Mouse (Mus musculus) cerebellum, adult 9-10 months (tissue): ENCODE measurements around the gene Rngtt.
"Not testable (repeated sequence)": the region's sequence is repeated elsewhere in the genome, so short reads cannot be mapped to it uniquely, and the experiment has no call there.

Experiments
- DNase-seq: peaks from one replicate; pipeline ENCODE4 v3.0.0; 2022

Gene Rngtt

GRCm38 (mm10) chr4:33450356-33450755, 140.2 kb downstream of the Rngtt start:
- DNase-seq, result not testable (repeated sequence)

DNA sequence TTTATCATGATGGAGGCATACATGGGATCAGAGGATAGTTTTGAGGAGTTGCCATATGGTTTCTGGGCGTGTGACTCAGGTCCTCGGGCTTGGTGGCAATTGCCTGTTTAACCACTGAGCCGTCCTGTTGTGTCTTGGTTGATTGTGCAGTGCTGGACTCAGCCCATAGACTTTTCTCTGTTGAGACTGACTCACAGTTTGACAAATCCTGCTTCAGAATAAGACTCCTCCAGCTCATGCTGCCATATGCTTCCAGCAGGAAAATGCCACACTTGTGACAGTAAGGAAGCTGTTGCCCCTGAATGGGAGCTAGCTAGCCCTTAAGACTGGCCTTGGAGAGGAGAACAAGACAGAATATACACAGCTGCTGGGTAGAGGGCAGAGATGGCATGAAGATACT, 149.7 kb downstream of the Rngtt start:
- DNase-seq, result no peak

DNA sequence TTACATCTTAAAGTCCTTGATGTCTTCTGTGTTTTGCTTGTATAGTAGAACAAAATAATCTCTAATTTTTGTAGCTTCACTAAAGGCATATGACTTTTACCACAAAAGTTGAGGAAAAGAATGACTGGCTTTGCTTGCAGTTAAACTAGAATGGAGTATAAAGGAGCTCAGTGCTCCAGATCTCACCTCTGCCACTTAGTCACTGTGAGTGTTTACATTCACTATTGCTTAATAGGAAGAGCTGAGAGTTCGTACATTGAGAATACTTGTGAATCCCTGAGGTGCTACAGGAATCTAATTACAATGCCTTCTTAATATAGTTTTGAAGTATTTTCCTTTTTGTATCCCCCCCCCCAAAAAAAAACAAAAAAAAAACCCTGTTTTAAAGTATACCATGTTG, 154.3 kb downstream of the Rngtt start:
- no peak for DNase-seq

GRCm38 (mm10) chr4:33465871-33466270, 155.8 kb downstream of the Rngtt start:
- no peak for DNase-seq

DNA sequence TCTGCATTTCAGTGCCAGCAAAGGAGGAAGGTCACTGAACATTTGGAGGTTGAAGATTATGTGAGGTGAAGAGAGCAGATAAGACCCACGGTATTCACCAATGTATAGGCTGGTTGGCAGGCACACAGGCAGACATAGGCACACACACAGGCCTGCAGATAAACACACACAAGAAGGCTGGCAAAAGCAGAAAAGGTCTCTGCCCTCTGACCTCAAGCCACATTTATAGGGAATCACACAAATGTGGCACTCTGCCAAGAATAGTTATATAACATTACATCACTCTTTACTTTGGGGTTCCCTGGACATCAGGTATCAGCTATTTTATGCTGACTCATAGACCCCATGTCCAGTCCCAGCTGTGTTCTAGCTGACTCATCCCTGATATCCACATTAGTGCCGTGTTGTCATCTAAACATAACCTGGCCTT, 156.9 kb downstream of the Rngtt start:
- DNase-seq, result peak; percentile 15

DNA sequence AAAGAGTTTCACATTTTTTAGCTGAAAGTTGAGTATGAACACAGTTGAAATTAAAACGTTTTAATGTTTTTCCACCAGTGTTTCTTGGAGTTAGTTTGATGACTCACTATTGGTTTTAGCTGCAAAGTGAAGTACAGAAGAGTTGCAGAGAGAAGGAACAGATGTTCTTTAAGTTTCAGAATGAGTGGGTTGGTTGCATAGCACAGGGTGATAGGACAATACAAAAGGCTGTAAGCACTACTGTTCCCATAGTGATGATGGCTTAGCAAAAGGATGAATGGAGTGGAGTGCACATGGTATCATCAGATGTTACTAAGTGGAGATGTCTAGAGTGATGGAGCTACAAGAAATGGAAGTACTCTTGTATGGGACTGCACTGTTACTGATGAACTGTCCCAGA, 157.5 kb downstream of the Rngtt start:
- no peak for DNase-seq

- no peak for DNase-seq
Measured at GRCm38 (mm10) chr4:33468151-33468550, 158.0 kb downstream of the Rngtt start.

DNA sequence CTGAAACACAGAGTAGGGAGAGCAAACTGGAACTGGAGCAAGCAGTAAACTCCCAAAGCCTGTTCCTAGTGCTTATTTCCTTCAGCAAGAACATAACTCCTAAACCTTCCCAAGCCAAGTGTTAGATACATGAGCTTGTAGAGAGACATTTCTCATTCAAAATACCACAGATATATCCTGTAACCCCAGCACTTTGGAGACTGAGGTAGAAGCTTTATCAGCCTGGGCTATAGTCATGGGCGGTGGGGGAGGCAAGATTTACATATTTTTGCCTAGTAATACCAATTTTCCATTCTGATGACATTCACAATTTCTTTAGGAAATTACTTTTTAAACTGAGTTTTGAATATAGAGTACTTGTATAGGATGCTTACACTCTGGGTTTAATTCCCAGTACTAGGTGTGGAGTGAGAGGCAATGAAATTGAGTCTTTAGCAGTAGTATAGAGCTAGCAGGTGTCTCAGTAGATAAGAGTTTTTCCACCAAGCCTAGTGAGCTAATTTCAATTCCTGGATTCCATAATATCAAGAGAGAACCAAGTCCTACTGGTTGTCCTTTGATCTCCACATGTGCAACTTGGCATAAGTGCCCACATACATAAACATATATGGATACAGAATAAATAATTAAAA, 160.7 kb downstream of the Rngtt start:
- DNase-seq, result no peak

DNA sequence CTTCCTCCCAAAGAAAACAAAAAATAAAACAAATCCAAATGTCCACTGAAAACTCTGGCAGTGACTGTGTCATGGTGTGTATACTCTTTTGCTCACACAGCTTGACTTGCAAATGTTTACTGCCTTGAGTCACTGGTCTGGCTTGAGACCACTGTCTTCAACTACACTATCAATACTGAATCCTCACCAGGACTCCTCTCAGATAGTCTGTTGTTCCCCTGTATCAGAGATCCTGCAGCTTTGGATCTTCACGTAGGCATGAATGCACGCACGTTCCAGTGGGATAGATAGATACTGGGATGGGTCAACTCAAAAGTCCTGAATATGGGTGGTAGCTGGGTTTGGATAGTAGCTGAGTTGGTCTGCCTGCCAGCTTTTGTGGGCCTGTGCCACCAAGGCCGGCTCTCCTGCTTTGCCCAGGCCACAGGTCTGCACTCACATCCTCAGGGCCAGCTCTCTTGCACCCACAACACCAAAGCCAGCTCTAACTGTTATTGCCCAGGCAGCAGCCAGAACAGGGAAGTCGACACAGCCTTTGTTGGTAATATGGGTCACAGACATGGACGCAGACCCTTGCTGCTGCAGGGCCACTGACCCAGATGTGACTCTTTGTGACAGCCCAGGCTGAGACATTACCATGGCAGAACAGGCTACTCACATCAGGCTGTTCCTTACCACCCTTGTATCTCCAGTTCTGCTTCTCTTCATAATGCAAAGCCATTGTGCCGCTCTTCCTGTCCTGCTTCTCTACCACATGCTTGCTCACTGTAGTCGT, 168.1 kb downstream of the Rngtt start:
- DNase-seq, result no peak

- no peak for DNase-seq
Measured at GRCm38 (mm10) chr4:33481721-33482120, 171.6 kb downstream of the Rngtt start.

DNA sequence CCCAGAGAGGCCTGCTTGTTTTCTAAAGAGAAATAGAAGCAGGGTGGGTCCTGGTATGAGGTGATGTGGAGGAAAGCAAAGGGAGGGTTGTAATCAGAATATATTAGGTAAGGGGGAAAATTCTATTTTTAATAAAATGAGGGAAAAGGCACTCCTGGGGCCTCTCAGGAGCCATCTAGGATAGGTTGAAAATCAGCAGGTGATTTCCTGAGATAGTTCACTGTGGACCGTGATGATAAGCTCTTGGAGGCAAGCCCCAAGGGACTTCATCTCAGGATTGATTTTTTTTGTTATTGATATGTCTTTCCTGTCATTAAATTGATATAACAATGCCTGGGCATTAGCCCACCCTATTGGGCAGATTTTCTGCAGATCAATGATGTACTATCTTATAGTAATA, 175.9 kb downstream of the Rngtt start:
- DNase-seq, result no peak

DNA sequence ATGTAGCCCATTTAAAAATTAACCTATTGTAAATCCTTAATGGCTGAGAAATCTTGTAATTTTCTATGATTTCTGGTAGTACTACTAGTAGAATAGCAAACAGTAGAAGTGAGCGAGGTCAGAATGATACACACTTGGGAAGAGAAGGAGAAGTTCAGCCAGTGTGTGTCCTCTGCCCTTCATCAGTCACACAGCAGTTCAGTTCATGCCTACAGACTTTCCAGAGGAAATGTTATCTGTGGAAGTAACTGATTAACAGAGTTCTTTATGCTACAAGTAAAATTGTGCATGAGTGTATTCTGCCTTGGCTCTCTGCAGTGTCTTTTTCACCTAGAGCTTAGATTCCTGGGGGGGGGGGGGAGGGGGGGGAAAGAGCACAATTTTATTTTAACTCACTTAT, 181.0 kb downstream of the Rngtt start:
- no peak for DNase-seq

DNA sequence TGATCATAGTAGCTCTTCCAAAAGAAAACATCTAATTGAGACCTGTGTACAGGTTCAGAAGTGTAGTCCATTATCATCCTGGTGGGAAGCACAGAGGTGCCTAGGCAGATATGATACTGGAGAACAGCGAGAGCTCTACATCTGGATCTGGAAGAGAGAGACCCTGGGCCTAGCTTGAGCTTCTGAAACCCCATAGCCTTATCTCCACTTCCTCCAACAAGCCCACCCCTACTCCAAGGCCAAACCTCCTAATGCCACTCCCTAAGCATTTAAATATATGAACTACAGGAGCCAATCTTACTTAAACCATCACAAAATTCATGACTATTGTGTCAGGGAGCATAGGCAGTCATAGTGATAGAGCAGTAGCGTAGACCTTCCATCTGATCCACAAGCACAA, 184.3 kb downstream of the Rngtt start:
- DNase-seq, result no peak

DNA sequence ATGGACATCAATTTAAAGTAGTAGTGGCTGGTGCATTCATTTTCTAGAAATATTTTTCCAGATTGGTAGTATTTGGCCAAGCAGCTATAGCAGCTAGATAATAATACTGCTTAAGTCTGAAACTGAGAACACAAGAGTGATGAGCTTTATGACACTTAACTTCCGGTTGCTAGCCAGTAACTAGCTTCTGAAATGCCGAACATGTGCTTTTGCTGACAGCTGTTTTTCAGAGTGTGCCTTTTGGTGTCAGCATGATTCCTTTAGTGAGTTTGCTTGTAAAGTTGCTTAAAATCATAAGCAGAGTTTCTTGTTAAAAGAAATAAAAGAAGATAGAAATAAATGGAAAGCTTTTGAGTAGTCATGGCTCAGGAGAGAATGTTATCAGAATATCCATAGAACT, 186.9 kb downstream of the Rngtt start:
- DNase-seq, result no peak

DNA sequence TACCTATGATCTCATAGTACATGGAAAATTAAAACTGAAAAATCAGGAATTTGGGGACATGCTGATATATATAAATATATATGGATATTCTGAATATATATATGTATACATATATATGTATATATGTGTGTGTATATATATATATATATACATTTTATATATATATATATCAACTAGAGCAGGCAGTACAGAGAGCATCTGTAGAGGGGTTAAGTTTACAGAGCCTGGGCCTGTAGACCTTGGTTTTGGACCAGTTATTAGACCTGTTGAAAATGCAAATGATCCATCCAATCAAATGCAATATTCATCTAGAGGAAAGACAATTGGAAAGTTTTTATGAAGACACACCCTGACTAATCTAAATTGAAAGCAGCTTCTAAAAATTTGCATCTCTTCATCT, 187.5 kb downstream of the Rngtt start:
- DNase-seq, result no peak

- no peak for DNase-seq
Measured at GRCm38 (mm10) chr4:33498160-33498874, 188.2 kb downstream of the Rngtt start.

- DNase-seq, result no peak
Measured at GRCm38 (mm10) chr4:33506638-33507037, 196.5 kb downstream of the Rngtt start.

GRCm38 (mm10) chr4:33510544-33510943, 200.4 kb downstream of the Rngtt start:
- DNase-seq, result no peak

DNA sequence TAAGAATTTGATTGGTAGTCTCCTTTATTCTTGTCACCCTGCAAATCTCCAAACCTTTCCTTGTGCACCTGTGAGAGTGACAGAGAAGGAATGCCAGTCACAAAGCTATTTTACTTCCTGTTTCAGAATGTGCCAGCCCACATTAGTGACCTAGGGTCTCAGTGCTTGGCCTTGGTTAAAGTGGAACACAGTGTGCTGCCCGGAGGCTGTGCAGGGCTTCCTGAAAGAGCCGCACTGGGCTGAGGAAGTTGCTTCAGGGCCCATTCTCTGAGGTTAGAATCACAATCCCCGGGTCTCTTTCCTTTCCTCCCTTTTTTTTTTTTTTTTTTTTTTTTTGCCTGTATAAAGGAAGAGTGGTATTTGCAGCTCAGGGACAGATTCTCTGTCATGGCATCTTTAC, 203.3 kb downstream of the Rngtt start:
- no peak for DNase-seq

GRCm38 (mm10) chr4:33514108-33515000, 204.2 kb downstream of the Rngtt start:
- DNase-seq, result no peak

- DNase-seq, result peak; percentile 80
Measured at GRCm38 (mm10) chr4:33520196-33520595, 210.1 kb downstream of the Rngtt start.

DNA sequence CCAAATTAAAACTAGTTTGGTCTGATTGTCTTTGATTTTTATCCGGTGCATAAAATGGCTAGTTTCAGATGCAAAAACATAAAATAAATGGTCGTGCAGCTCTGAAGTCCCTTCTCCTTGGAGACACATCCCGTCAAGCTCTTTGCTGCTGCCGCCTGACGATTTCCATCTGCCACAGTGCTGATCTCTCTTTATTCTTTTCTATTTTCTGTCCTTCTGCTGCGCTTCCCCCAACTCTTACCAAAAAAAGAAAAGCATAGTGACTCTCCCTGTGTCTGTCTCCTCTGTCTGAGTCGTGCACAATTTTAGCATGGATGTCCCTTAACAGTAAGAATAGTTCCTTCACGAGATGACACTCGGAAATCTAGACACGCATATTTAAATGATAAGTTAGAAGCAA, 210.8 kb downstream of the Rngtt start:
- DNase-seq, result no peak

GRCm38 (mm10) chr4:33523774-33524173, 213.7 kb downstream of the Rngtt start:
- DNase-seq, result peak; percentile 51
